30 mouse cellular contexts compared by ENCODE assay signal in the genomic region with DNA sequence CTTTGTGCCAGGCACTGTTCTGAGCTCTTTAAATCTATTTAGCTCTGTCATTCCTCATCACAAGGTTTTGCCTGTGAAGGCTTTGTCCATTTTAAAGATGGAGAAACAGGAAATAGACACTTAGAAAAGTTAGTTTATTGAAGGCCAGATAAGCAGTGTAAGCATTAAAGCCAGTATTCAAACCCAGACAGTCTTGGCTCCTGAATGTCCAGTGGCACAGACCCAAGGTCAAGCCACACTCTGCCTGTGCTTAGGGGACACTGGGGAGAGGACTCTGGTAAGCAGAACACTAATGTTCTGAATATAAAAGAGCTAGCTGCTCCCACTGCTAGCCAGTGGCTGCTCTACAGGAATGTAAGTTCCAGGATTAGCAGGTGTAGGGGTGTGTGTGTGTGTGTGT. TPM values are rescaled to one million over a fixed set of nuclear protein-coding genes. Genes with fewer than 3 reads are reported as not detected.
A peak's percentile ranks its signal among the peaks of the same experiment; 100 is the strongest.
DNase-seq lines count a peak whose midpoint lies in the region; ATAC-seq lines count a peak whose summit lies in the region.
"Had no signal": no experiment of that assay in that cellular context is flagged by ENCODE, and none has a peak within 500 bp of the region (broad histone marks: within the 10 kb centered on the region; RNA-seq: fewer than 3 reads in every experiment).

No protein-coding gene starts in this region.

- H3K36me3 ChIP-seq in kidney, embryonic 16.5 days (ENCODE audit: insufficient read depth, low read length), result no peaks in the 10 kb centered on the region
- H3K36me3 ChIP-seq: embryonic facial prominence, embryonic 12.5 days; hindbrain, embryonic 13.5 days; lung, embryonic 15.5 days; midbrain, embryonic 10.5 days; midbrain, embryonic 15.5 days; neural tube, embryonic 15.5 days had no signal

- H3K4me2 ChIP-seq in kidney, embryonic 16.5 days (replicated peaks; ENCODE audit: low read depth, low read length), result no peak overlapping the region
- H3K4me2 ChIP-seq: embryonic facial prominence, embryonic 12.5 days; hindbrain, embryonic 13.5 days; liver, embryonic 11.5 days; lung, embryonic 15.5 days; midbrain, embryonic 15.5 days; neural tube, embryonic 15.5 days had no signal

- peak; percentile 28 to 53 for DNase-seq in adrenal gland, adult (ENCODE audit: inconsistent age in 2 of 2, low spot score in 1 of 2)
- no peak for DNase-seq in adrenal gland, adult 18-20 months (ENCODE audit: low spot score in 2 of 2)
- DNase-seq in heart, adult 11 months, result peak; percentile 60
- no peak for DNase-seq in heart, adult 18-20 months
- DNase-seq in kidney, postnatal 14 days, result peak; percentile 30
- peak; percentile 23 for DNase-seq in testis, postnatal 14 days (ENCODE audit: low spot score)
- no peak for DNase-seq in testis, postnatal 10 days (ENCODE audit: low spot score)
- DNase-seq: cerebellum, adult 11-12 months; cerebellum, adult 9-11 months; embryo, embryonic 11 days; gastrocnemius, adult 2 months; gastrocnemius, postnatal 36 days; heart, postnatal 36 days; right cerebral cortex, postnatal 25 days had no signal

- no peak overlapping the region for H3K4me3 ChIP-seq in kidney, embryonic 16.5 days (ENCODE audit: low read length)
- H3K4me3 ChIP-seq: embryonic facial prominence, embryonic 12.5 days; gastrocnemius, adult 2 months; hindbrain, embryonic 13.5 days; lung, embryonic 15.5 days; midbrain, embryonic 10.5 days; midbrain, embryonic 15.5 days; neural tube, embryonic 15.5 days had no signal

- no peaks in the 10 kb centered on the region for H3K27me3 ChIP-seq in kidney, embryonic 16.5 days (ENCODE audit: insufficient read depth, low read length)
- H3K27me3 ChIP-seq: CH12.LX; embryonic facial prominence, embryonic 12.5 days; hindbrain, embryonic 13.5 days; lung, embryonic 15.5 days; midbrain, embryonic 15.5 days; neural tube, embryonic 15.5 days had no signal

- H3K9ac ChIP-seq in kidney, embryonic 16.5 days (replicated peaks; ENCODE audit: low read length), result no peak overlapping the region
- H3K9ac ChIP-seq: embryonic facial prominence, embryonic 12.5 days; hindbrain, embryonic 13.5 days; lung, embryonic 15.5 days; midbrain, embryonic 15.5 days; neural tube, embryonic 15.5 days had no signal

- no peak for ATAC-seq in kidney, embryonic 16.5 days (ENCODE audit: low FRiP score, low TSS enrichment)
- ATAC-seq: forebrain, embryonic 16.5 days; intestine, embryonic 16.5 days; midbrain, embryonic 15.5 days had no signal

- H3K4me1 ChIP-seq in kidney, embryonic 16.5 days (ENCODE audit: insufficient read depth, low read length), result 0 out of 2 replicates have a peak, but pooled peaks cover 7% of the 10 kb centered on the region
- H3K4me1 ChIP-seq: embryonic facial prominence, embryonic 12.5 days; hindbrain, embryonic 13.5 days; midbrain, embryonic 10.5 days; midbrain, embryonic 15.5 days; neural tube, embryonic 15.5 days had no signal

- peaks cover 5% of the 10 kb centered on the region; the same call in 1 of the 2 replicates for H3K9me3 ChIP-seq in kidney, embryonic 16.5 days (ENCODE audit: low read length)
- H3K9me3 ChIP-seq: embryonic facial prominence, embryonic 12.5 days; hindbrain, embryonic 13.5 days; lung, embryonic 15.5 days; midbrain, embryonic 10.5 days; midbrain, embryonic 15.5 days; neural tube, embryonic 15.5 days had no signal

- no peak overlapping the region for H3K27ac ChIP-seq in kidney, embryonic 16.5 days (ENCODE audit: low read length)
- H3K27ac ChIP-seq: embryonic facial prominence, embryonic 12.5 days; gastrocnemius, adult 2 months; hindbrain, embryonic 13.5 days; kidney, postnatal 0 days; lung, embryonic 15.5 days; midbrain, embryonic 10.5 days; midbrain, embryonic 15.5 days; neural tube, embryonic 15.5 days had no signal

RNA-seq across cellular contexts. Expression of gene Gm11639, which starts 21.1 kb away (rescaled TPM):
- under 1 TPM in 1 of 2 experiments, not detected in 1; 0.03 TPM for total RNA-seq in adrenal gland, adult 18-20 months (2021)
- under 1 TPM; 0.02 to 0.03 TPM for total RNA-seq in heart, adult 18-20 months (2021)
- polyA plus RNA-seq in kidney, embryonic 16.5 days (2015; fragmentation: Nextera tagmentation; extraction: Ambion mirVana), result 0.18 TPM in 1 of 2 replicates, not detected in the other
- total RNA-seq: gastrocnemius, adult 2 months; gastrocnemius, postnatal 36 days; megakaryocyte progenitor cell, adult 5-6 weeks had no signal
- polyA plus RNA-seq: C2C12; heart, embryonic 16.5 days; limb, embryonic 11.5 days; lung, embryonic 15.5 days; midbrain, embryonic 10.5 days had no signal

RNA-seq across cellular contexts. Expression of gene Itgb3, which starts 56.6 kb away (rescaled TPM):
- total RNA-seq in adrenal gland, adult 18-20 months (2021), result 10 to 100 TPM; 12.6 to 14.7 TPM
- total RNA-seq in heart, adult 18-20 months (2021), result 1 to 10 TPM; 3.6 to 4.5 TPM
- polyA plus RNA-seq in kidney, embryonic 16.5 days (2015; fragmentation: Nextera tagmentation; extraction: Ambion mirVana), result 2.2 and 3.1 TPM in 2 replicates

Comparison
In these comparisons a context has a peak if more than half of its experiments do, and no peak if none do; other contexts are left out.
1. DNase-seq: peak in adrenal gland, adult (2 of 2), heart, adult 11 months (single experiment), kidney, postnatal 14 days (single experiment) and testis, postnatal 14 days (single experiment); none in adrenal gland, adult 18-20 months (0 of 2), heart, adult 18-20 months (0 of 2) and testis, postnatal 10 days (single experiment).